Mouse (Mus musculus): ENCODE data around the gene Uso1. TPM values are rescaled to one million over a fixed set of nuclear protein-coding genes. Genes with fewer than 3 reads are reported as not detected.

Uso1 gene
- 10 to 100 TPM; 38.7 to 40.2 TPM for total RNA-seq (2021)

- peak; percentile 97 for DNase-seq
- intact Hi-C loops (cut with DNase I), result loop anchor here (1.0 to 5.0 kb wide), 2 partner anchors 52 to 175 kb away; partner anchors contain the start of gene Rchy1
Measured at GRCm38 (mm10) chr5:92137239-92138046, at the start of gene Uso1. Gene Uso1, plus strand, starts transcription at chr5:92137938.

- intact Hi-C loops (cut with DNase I), result no loop called here
- DNase-seq, result no peak
Measured at GRCm38 (mm10) chr5:92093263-92094061, 44.3 kb upstream of the Uso1 start.

GRCm38 (mm10) chr5:92094062-92094415 is 43.7 kb upstream of the Uso1 start:
- intact Hi-C loops (cut with DNase I), result no loop called here
- DNase-seq, result no peak

- intact Hi-C loops (cut with DNase I), result no loop called here
Measured at GRCm38 (mm10) chr5:92096786-92097185, 41.0 kb upstream of the Uso1 start.

GRCm38 (mm10) chr5:92097779-92098178 is 40.0 kb upstream of the Uso1 start:
- intact Hi-C loops (cut with DNase I), result no loop called here
- DNase-seq, result no peak

More at GRCm38 (mm10) chr5:92096786-92097185, 41.0 kb upstream of the Uso1 start:
- peak in 1 of 2 experiments; percentile 26 for DNase-seq

- no peak for DNase-seq
- intact Hi-C loops (cut with DNase I), result no loop called here
Measured at GRCm38 (mm10) chr5:92098351-92099109, 39.2 kb upstream of the Uso1 start.

- intact Hi-C loops (cut with DNase I), result no loop called here
- no peak for DNase-seq
Measured at GRCm38 (mm10) chr5:92101601-92102000, 36.1 kb upstream of the Uso1 start.

GRCm38 (mm10) chr5:92103062-92103461 is 34.7 kb upstream of the Uso1 start:
- DNase-seq, result no peak
- intact Hi-C loops (cut with DNase I), result no loop called here

GRCm38 (mm10) chr5:92103816-92104415 is 33.8 kb upstream of the Uso1 start:
- no peak for DNase-seq
- intact Hi-C loops (cut with DNase I), result no loop called here

- intact Hi-C loops (cut with DNase I), result no loop called here
- DNase-seq, result peak in 1 of 2 experiments; percentile 36
Measured at GRCm38 (mm10) chr5:92106327-92107125, 31.2 kb upstream of the Uso1 start.

- DNase-seq, result no peak
Measured at GRCm38 (mm10) chr5:92107282-92107681, 30.5 kb upstream of the Uso1 start.

GRCm38 (mm10) chr5:92110818-92111355 is 26.9 kb upstream of the Uso1 start:
- intact Hi-C loops (cut with DNase I), result loop anchor here (10.0 kb wide), 1 partner anchor 596 kb away; the partner anchor contains the start of gene Parm1

More at GRCm38 (mm10) chr5:92107282-92107681, 30.5 kb upstream of the Uso1 start:
- intact Hi-C loops (cut with DNase I), result no loop called here

GRCm38 (mm10) chr5:92112175-92112574 is 25.6 kb upstream of the Uso1 start:
- DNase-seq, result peak in 1 of 2 experiments; percentile 9
- intact Hi-C loops (cut with DNase I), result loop anchor here (10.0 kb wide), 1 partner anchor 597 kb away; the partner anchor contains the start of gene Parm1

More at GRCm38 (mm10) chr5:92110818-92111355, 26.9 kb upstream of the Uso1 start:
- DNase-seq, result no peak

GRCm38 (mm10) chr5:92112585-92112984 is 25.2 kb upstream of the Uso1 start:
- DNase-seq, result peak; percentile 9 to 32
- intact Hi-C loops (cut with DNase I), result loop anchor here (10.0 kb wide), 1 partner anchor 598 kb away; the partner anchor contains the start of gene Parm1

GRCm38 (mm10) chr5:92113484-92113883 is 24.3 kb upstream of the Uso1 start:
- intact Hi-C loops (cut with DNase I), result loop anchor here (10.0 kb wide), 1 partner anchor 599 kb away; the partner anchor contains the start of gene Parm1
- DNase-seq, result no peak

GRCm38 (mm10) chr5:92114223-92114622 is 23.5 kb upstream of the Uso1 start:
- intact Hi-C loops (cut with DNase I), result loop anchor here (10.0 kb wide), 1 partner anchor 599 kb away; the partner anchor contains the start of gene Parm1
- DNase-seq, result no peak

GRCm38 (mm10) chr5:92114939-92115338 is 22.8 kb upstream of the Uso1 start:
- DNase-seq, result no peak
- intact Hi-C loops (cut with DNase I), result loop anchor here (5.0 to 10.0 kb wide), 2 partner anchors 600 to 648 kb away; partner anchors contain the start of gene Parm1

GRCm38 (mm10) chr5:92117823-92118403 is 19.8 kb upstream of the Uso1 start:
- intact Hi-C loops (cut with DNase I), result loop anchor here (1.0 to 10.0 kb wide), 6 partner anchors 13 to 651 kb away; partner anchors contain the start of genes G3bp2, Parm1 and Rchy1
- DNase-seq, result peak; percentile 79 to 81
